7 mouse cellular contexts compared by ENCODE assay signal in genomic region chr9:108517253-108517930, GRCm38 (mm10). TPM values are rescaled to one million over a fixed set of nuclear protein-coding genes. Genes with fewer than 3 reads are reported as not detected.
DNase-seq lines count a peak whose midpoint lies in the region; ATAC-seq lines count a peak whose summit lies in the region.

No protein-coding gene starts in this region.

- H3K4me1 ChIP-seq in intestine, embryonic 16.5 days (ENCODE audit: control insufficient read depth, insufficient read depth, low read length) = peaks cover 17% of the 10 kb centered on the region
- H3K4me1 ChIP-seq in midbrain, embryonic 10.5 days = peaks cover 35% of the 10 kb centered on the region

- no peaks in the 10 kb centered on the region for H3K27me3 ChIP-seq in intestine, embryonic 16.5 days (replicated peaks; ENCODE audit: control insufficient read depth, insufficient read depth, low read length)
- H3K27me3 ChIP-seq in midbrain, embryonic 10.5 days (ENCODE audit: low read depth, poor library complexity, severe bottlenecking) = no peaks in the 10 kb centered on the region

- H3K27ac ChIP-seq in intestine, embryonic 16.5 days (ENCODE audit: low read length) = peak overlapping the region; percentile 98
- peak overlapping the region; percentile 99 for H3K27ac ChIP-seq in midbrain, embryonic 10.5 days (replicated peaks)

- H3K9me3 ChIP-seq in intestine, embryonic 16.5 days (ENCODE audit: control insufficient read depth, low read length) = no peaks in the 10 kb centered on the region
- H3K9me3 ChIP-seq in midbrain, embryonic 10.5 days (replicated peaks) = no peaks in the 10 kb centered on the region

- H3K4me3 ChIP-seq in intestine, embryonic 16.5 days (ENCODE audit: low read length) = peak overlapping the region; percentile 90
- peak overlapping the region; percentile 89 for H3K4me3 ChIP-seq in midbrain, embryonic 10.5 days

- peak; percentile 86 for ATAC-seq in intestine, embryonic 16.5 days

- DNase-seq in adrenal gland, adult 2 months = peak; percentile 92
- DNase-seq in embryo, embryonic 11 days = peak; percentile 95
- peak; percentile 76 to 77 for DNase-seq in gastrocnemius, postnatal 36 days
- DNase-seq in left cerebral cortex, postnatal 36 days (ENCODE audit: low spot score in 2 of 2) = peak; percentile 83 to 87
- DNase-seq in midbrain, embryonic 10.5 days (ENCODE audit: low spot score) = peak; percentile 86
- peak; percentile 71 to 74 for DNase-seq in right cerebral cortex, postnatal 36 days (ENCODE audit: low spot score in 2 of 2)

- under 1% methylated on average over 71 of the region's 95 CpGs for WGBS in intestine, embryonic 16.5 days
- WGBS in midbrain, embryonic 10.5 days = under 1% methylated on average over 83 of the region's 95 CpGs

- peaks cover 20% of the 10 kb centered on the region for H3K36me3 ChIP-seq in intestine, embryonic 16.5 days (ENCODE audit: control insufficient read depth, insufficient read depth, low read length)
- H3K36me3 ChIP-seq in midbrain, embryonic 10.5 days = peaks cover 56% of the 10 kb centered on the region

- H3K4me2 ChIP-seq in intestine, embryonic 16.5 days (ENCODE audit: low read depth, low read length) = peak overlapping the region; percentile 56

- intact Hi-C loops in gastrocnemius, postnatal 36 days (cut with DNase I) = loop anchor here (5.0 kb wide), 1 partner anchor 50 kb away; the partner anchor contains the start of genes Dalrd3 and Ndufaf3
- intact Hi-C loops in left cerebral cortex, postnatal 36 days (cut with DNase I) = loop anchor here (5.0 kb wide), 1 partner anchor 210 kb away; the partner anchor contains the start of genes Rhoa and Tcta

- H3K9ac ChIP-seq in intestine, embryonic 16.5 days (ENCODE audit: low read depth, low read length) = peak overlapping the region; percentile 94

RNA-seq across cellular contexts. Expression of gene Qrich1, which starts 0.8 kb away (rescaled TPM):
- total RNA-seq in adrenal gland, adult 2 months (2021) = 100 to 1,000 TPM; 105 to 126 TPM
- polyA plus RNA-seq in adrenal gland, adult 2 months (2012; rRNA removed) = 119 and 129 TPM in 2 replicates
- 10 to 100 TPM; 49.3 to 51.9 TPM for total RNA-seq in gastrocnemius, postnatal 36 days (2021)
- polyA plus RNA-seq in intestine, embryonic 16.5 days (2015; fragmentation: Nextera tagmentation; extraction: Ambion mirVana) = 90.2 and 93.4 TPM in 2 replicates
- total RNA-seq in left cerebral cortex, postnatal 36 days (2021) = 100 to 1,000 TPM; 135 to 149 TPM
- 150 and 171 TPM in 2 replicates for polyA plus RNA-seq in midbrain, embryonic 10.5 days (2016; fragmentation: Nextera tagmentation; extraction: Ambion mirVana)

RNA-seq across cellular contexts. Expression of gene Qars, which starts 9.9 kb away (rescaled TPM):
- 100 to 1,000 TPM; 186 to 192 TPM for total RNA-seq in adrenal gland, adult 2 months (2021)
- polyA plus RNA-seq in adrenal gland, adult 2 months (2012; rRNA removed) = 173 and 186 TPM in 2 replicates
- total RNA-seq in gastrocnemius, postnatal 36 days (2021) = 10 to 100 TPM; 69.7 to 81.7 TPM
- 111 and 118 TPM in 2 replicates for polyA plus RNA-seq in intestine, embryonic 16.5 days (2015; fragmentation: Nextera tagmentation; extraction: Ambion mirVana)
- 10 to 100 TPM; 73.6 to 76.9 TPM for total RNA-seq in left cerebral cortex, postnatal 36 days (2021)
- polyA plus RNA-seq in midbrain, embryonic 10.5 days (2016; fragmentation: Nextera tagmentation; extraction: Ambion mirVana) = 112 and 115 TPM in 2 replicates

RNA-seq across cellular contexts. Expression of gene Usp19, which starts 27.0 kb away (rescaled TPM):
- total RNA-seq in adrenal gland, adult 2 months (2021) = 100 to 1,000 TPM; 172 to 248 TPM
- polyA plus RNA-seq in adrenal gland, adult 2 months (2012; rRNA removed) = 221 and 261 TPM in 2 replicates
- total RNA-seq in gastrocnemius, postnatal 36 days (2021) = 100 to 1,000 TPM; 105 to 120 TPM
- 35.7 and 42.8 TPM in 2 replicates for polyA plus RNA-seq in intestine, embryonic 16.5 days (2015; fragmentation: Nextera tagmentation; extraction: Ambion mirVana)
- total RNA-seq in left cerebral cortex, postnatal 36 days (2021) = 100 to 1,000 TPM; 124 to 154 TPM
- polyA plus RNA-seq in midbrain, embryonic 10.5 days (2016; fragmentation: Nextera tagmentation; extraction: Ambion mirVana) = 79.4 and 91.6 TPM in 2 replicates

RNA-seq across cellular contexts. Expression of gene Lamb2, which starts 37.9 kb away (rescaled TPM):
- total RNA-seq in adrenal gland, adult 2 months (2021) = 100 to 1,000 TPM in 1 of 2 experiments, 10 to 100 TPM in 1; 94.0 to 107 TPM
- 136 and 150 TPM in 2 replicates for polyA plus RNA-seq in adrenal gland, adult 2 months (2012; rRNA removed)
- total RNA-seq in gastrocnemius, postnatal 36 days (2021) = 100 to 1,000 TPM; 118 to 129 TPM
- 26.6 and 33.6 TPM in 2 replicates for polyA plus RNA-seq in intestine, embryonic 16.5 days (2015; fragmentation: Nextera tagmentation; extraction: Ambion mirVana)
- 10 to 100 TPM; 22.8 to 43.1 TPM for total RNA-seq in left cerebral cortex, postnatal 36 days (2021)
- polyA plus RNA-seq in midbrain, embryonic 10.5 days (2016; fragmentation: Nextera tagmentation; extraction: Ambion mirVana) = 42.7 and 46.2 TPM in 2 replicates

RNA-seq across cellular contexts. Expression of gene Impdh2, which starts 42.7 kb away (rescaled TPM):
- 100 to 1,000 TPM in 1 of 2 experiments, 10 to 100 TPM in 1; 75.6 to 123 TPM for total RNA-seq in adrenal gland, adult 2 months (2021)
- polyA plus RNA-seq in adrenal gland, adult 2 months (2012; rRNA removed) = 93.8 and 121 TPM in 2 replicates
- 10 to 100 TPM; 47.6 to 58.0 TPM for total RNA-seq in gastrocnemius, postnatal 36 days (2021)
- 149 and 173 TPM in 2 replicates for polyA plus RNA-seq in intestine, embryonic 16.5 days (2015; fragmentation: Nextera tagmentation; extraction: Ambion mirVana)
- 10 to 100 TPM; 47.7 to 47.9 TPM for total RNA-seq in left cerebral cortex, postnatal 36 days (2021)
- 202 and 239 TPM in 2 replicates for polyA plus RNA-seq in midbrain, embryonic 10.5 days (2016; fragmentation: Nextera tagmentation; extraction: Ambion mirVana)

Comparison
In these comparisons a context has a peak if more than half of its experiments do, and no peak if none do; other contexts are left out.
1. Peak in every context shown above with its lines: DNase-seq, ATAC-seq, H3K4me3 ChIP-seq and H3K27ac ChIP-seq.